Mouse (Mus musculus): ENCODE results near the gene Slc22a2. TPM values are rescaled to one million over a fixed set of nuclear protein-coding genes. Genes with fewer than 3 reads are reported as not detected.

The Slc22a2 gene
- polyA plus RNA-seq, 1 experiment from 2014 or later, result not detected

Other genes with a start within 250 kb of the Slc22a2 start
- 355 and 417 TPM in 2 replicates for gene Plg, start 205.5 kb upstream of the Slc22a2 start, polyA plus RNA-seq (2015; fragmentation: Nextera tagmentation; extraction: Ambion mirVana)
- 0.48 and 0.69 TPM in 2 replicates for gene Slc22a3, start 76.4 kb upstream of the Slc22a2 start, polyA plus RNA-seq (2015; fragmentation: Nextera tagmentation; extraction: Ambion mirVana)
- 0.05 TPM in 1 of 2 replicates, not detected in the other for gene Slc22a1, start 91.7 kb downstream of the Slc22a2 start, polyA plus RNA-seq (2015; fragmentation: Nextera tagmentation; extraction: Ambion mirVana)
- gene Igf2r, start 185.5 kb downstream of the Slc22a2 start, polyA plus RNA-seq (2015; fragmentation: Nextera tagmentation; extraction: Ambion mirVana), result 13.0 and 15.6 TPM in 2 replicates